Mouse (Mus musculus): ENCODE results near the gene Spint5. TPM values are rescaled to one million over a fixed set of nuclear protein-coding genes. Genes with fewer than 3 reads are reported as not detected.

The Spint5 gene
- total RNA-seq (2023), result not detected in 4 replicates

GRCm38 (mm10) chr2:164715005-164715404 lies at the start of gene Spint5:
Spint5 (plus strand) TSS chr2:164715305.

GRCm38 (mm10) chr2:164673987-164674386 lies 41.1 kb upstream of the Spint5 start, which contains the start of gene Wfdc11:
Wfdc11 (minus strand) TSS chr2:164674087.

DNA sequence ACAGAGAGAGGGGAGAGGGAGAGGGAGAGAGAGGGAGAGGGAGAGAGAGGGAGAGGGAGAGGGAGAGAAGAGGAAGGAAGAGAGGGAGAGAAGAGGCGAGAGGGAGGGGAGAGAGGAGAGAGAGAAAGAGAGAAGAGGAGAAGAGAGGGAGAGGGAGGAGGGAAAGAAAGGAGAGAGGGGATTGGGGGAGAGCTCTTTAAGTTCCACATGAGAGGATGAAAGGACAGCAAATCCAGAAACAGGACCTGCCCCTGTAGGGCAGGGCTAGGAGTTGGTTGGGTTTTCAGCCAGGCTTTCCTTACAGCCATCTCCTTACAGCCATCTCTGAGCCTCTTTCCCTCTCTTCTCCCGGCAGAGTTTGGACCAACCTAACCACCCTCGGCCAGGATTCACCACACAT lies 30.3 kb upstream of the Spint5 start, which contains the start of gene Wfdc13:
Wfdc13 (plus strand) TSS at position 301 of the 400 bp plus-strand sequence.

GRCm38 (mm10) chr2:164698201-164698600 lies 16.9 kb upstream of the Spint5 start, which contains the start of gene Spint4:
Spint4 (plus strand) TSS chr2:164698501.

DNA sequence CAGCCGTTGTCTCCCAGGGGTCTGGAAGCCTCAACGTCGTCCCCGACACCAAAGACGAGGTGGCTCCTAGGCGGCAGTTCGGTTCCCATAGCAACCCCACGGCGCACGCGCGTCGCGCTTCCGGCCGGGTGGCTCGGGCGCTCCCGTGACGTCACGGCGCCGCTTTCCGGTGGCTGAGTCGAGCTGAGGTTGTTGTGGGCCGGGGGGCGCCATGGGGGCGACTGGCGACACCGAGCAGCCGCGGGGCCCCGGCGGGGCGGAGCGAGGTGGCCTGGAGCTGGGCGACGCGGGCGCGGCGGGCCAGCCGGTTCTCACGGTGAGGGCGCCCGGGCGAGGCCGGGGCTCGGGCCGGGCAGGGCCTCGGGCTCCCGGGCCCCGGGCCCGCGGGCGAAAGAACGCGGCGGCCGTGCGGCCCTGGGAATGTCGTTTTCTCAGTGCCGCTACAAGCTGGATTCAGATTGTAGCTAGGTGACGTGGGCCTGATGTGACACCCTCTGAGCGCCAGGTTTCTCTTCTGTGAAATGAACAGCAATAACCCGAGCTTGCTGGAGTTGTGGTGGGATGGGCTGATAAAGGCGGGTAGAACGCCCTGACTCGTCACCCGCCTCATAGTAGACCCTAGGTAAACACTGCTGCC lies 30.9 kb downstream of the Spint5 start, which contains the start of the genes Wfdc3 and Dnttip1:
Wfdc3 (minus strand) TSS at position 89 of the 637 bp plus-strand sequence.
Dnttip1 (plus strand) TSS at position 141 of the 637 bp plus-strand sequence.

Other genes with a start within 250 kb of the Spint5 start
- not detected in 4 replicates for gene Trp53tg5, start 241.6 kb upstream of the Spint5 start, total RNA-seq (2023)
- gene Dbndd2, start 229.2 kb upstream of the Spint5 start, total RNA-seq (2023), result 2.6 to 8.5 TPM (median 4.7 TPM) in 4 replicates
- 66.6 to 71.3 TPM (median 70.8 TPM) in 4 replicates for gene Pigt, start 217.8 kb upstream of the Spint5 start, total RNA-seq (2023)
- gene Wfdc2, start 152.9 kb upstream of the Spint5 start, total RNA-seq (2023), result not detected in 4 replicates
- gene Spint3, start 141.8 kb upstream of the Spint5 start, total RNA-seq (2023), result not detected in 4 replicates
- gene Wfdc6a, start 129.9 kb upstream of the Spint5 start, total RNA-seq (2023), result not detected in 4 replicates
- not detected in 4 replicates for gene Eppin, start 121.7 kb upstream of the Spint5 start, total RNA-seq (2023)
- gene Wfdc6b, start 101.8 kb upstream of the Spint5 start, total RNA-seq (2023), result not detected in 4 replicates
- not detected in 4 replicates for gene Wfdc8, start 101.7 kb upstream of the Spint5 start, total RNA-seq (2023)
- gene Wfdc16, start 76.5 kb upstream of the Spint5 start, total RNA-seq (2023), result not detected in 4 replicates
- gene Wfdc10, start 59.3 kb upstream of the Spint5 start, total RNA-seq (2023), result 1.5 TPM in 1 of 4 replicates, not detected in the others
- gene Wfdc9, start 58.7 kb upstream of the Spint5 start, total RNA-seq (2023), result not detected in 4 replicates
- gene Wfdc11, start 41.2 kb upstream of the Spint5 start, total RNA-seq (2023), result not detected in 4 replicates
- not detected in 4 replicates for gene Wfdc13, start 30.2 kb upstream of the Spint5 start, total RNA-seq (2023)
- not detected in 4 replicates for gene Spint4, start 16.8 kb upstream of the Spint5 start, total RNA-seq (2023)
- not detected in 4 replicates for gene Wfdc3, start 30.6 kb downstream of the Spint5 start, total RNA-seq (2023)
- 38.4 to 45.2 TPM (median 42.9 TPM) in 4 replicates for gene Dnttip1, start 30.7 kb downstream of the Spint5 start, total RNA-seq (2023)
- 1.7 to 4.0 TPM (median 2.7 TPM) in 4 replicates for gene Ube2c, start 54.6 kb downstream of the Spint5 start, total RNA-seq (2023)
- gene Tnnc2, start 64.7 kb downstream of the Spint5 start, total RNA-seq (2023), result not detected in 4 replicates
- 0.46 to 0.97 TPM (median 0.70 TPM) in 4 replicates for gene Snx21, start 70.5 kb downstream of the Spint5 start, total RNA-seq (2023)
- 53.7 to 69.6 TPM (median 60.6 TPM) in 4 replicates for gene Acot8, start 89.6 kb downstream of the Spint5 start, total RNA-seq (2023)
- 3.2 to 4.0 TPM (median 3.6 TPM) in 4 replicates for gene Zswim3, start 89.8 kb downstream of the Spint5 start, total RNA-seq (2023)
- 8.4 to 9.0 TPM (median 8.5 TPM) in 4 replicates for gene Zswim1, start 107.4 kb downstream of the Spint5 start, total RNA-seq (2023)
- gene Spata25, start 113.2 kb downstream of the Spint5 start, total RNA-seq (2023), result 1.2 to 2.3 TPM (median 1.2 TPM) in 3 of 4 replicates, not detected in the other
- gene Ctsa, start 117.6 kb downstream of the Spint5 start, total RNA-seq (2023), result 189 to 200 TPM (median 195 TPM) in 4 replicates
- 3.8 to 5.6 TPM (median 4.9 TPM) in 4 replicates for gene Neurl2, start 118.2 kb downstream of the Spint5 start, total RNA-seq (2023)
- gene Pltp, start 142.4 kb downstream of the Spint5 start, total RNA-seq (2023), result 7.6 to 11.4 TPM (median 9.0 TPM) in 4 replicates
- 93.6 to 100 TPM (median 96.6 TPM) in 4 replicates for gene Pcif1, start 164.0 kb downstream of the Spint5 start, total RNA-seq (2023)
- 55.9 to 61.8 TPM (median 58.0 TPM) in 4 replicates for gene Zfp335, start 196.5 kb downstream of the Spint5 start, total RNA-seq (2023)
- gene Mmp9, start 225.5 kb downstream of the Spint5 start, total RNA-seq (2023), result 0.50 to 1.3 TPM (median 1.0 TPM) in 4 replicates
- gene Slc12a5, start 245.5 kb downstream of the Spint5 start, total RNA-seq (2023), result 1.4 to 1.7 TPM (median 1.6 TPM) in 4 replicates

All from B cell, adult 62 days (primary cell).